8 mouse cellular contexts compared by ENCODE assay signal in the genomic region with DNA sequence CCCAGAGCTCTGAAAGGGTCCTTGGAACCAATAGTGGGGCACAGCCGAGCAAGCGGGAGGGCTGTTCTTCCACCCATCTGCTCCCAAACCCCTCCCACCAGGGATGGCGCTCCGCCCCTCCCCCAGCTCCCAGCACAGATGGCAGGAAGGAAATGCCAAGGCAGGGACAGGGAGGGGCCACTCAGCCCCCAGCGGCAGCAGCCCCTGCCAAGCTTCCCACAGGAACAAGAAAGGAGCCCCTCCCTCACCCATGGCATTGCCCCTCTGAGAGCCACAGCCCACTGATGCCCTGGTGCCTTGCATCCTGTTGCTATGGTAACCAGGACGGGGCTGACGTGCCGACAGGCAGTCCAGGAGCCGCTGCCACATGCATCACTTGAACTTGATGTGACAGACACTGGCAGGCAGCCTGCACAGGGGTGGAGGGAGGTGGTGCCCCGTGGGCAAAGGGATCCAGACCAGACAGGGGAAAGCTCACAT. TPM values are rescaled to one million over a fixed set of nuclear protein-coding genes. Genes with fewer than 3 reads are reported as not detected.
A peak's percentile ranks its signal among the peaks of the same experiment; 100 is the strongest.
DNase-seq lines count a peak whose midpoint lies in the region; ATAC-seq lines count a peak whose summit lies in the region.

No protein-coding gene starts in this region.

- WGBS in liver, embryonic 11.5 days, result 11% methylated on average over 10 of the region's 10 CpGs

- H3K27ac ChIP-seq in liver, embryonic 11.5 days (ENCODE audit: low read depth, low read length), result no peak overlapping the region

- H3K9ac ChIP-seq in liver, embryonic 11.5 days (ENCODE audit: low read depth, low read length), result no peak overlapping the region

- H3K4me3 ChIP-seq in liver, embryonic 11.5 days (ENCODE audit: low read depth, low read length), result no peak overlapping the region

- H3K36me3 ChIP-seq in liver, embryonic 11.5 days (ENCODE audit: control insufficient read depth, insufficient read depth, low read length), result no peaks in the 10 kb centered on the region

- H3K4me2 ChIP-seq in liver, embryonic 11.5 days, result no peak overlapping the region

- H3K4me1 ChIP-seq in liver, embryonic 11.5 days (replicated peaks; ENCODE audit: control insufficient read depth, insufficient read depth, low read length), result no peaks in the 10 kb centered on the region; the same call in 1 of the 2 replicates

- H3K27me3 ChIP-seq in liver, embryonic 11.5 days (replicated peaks; ENCODE audit: control insufficient read depth, insufficient read depth, low read length), result peaks cover 9% of the 10 kb centered on the region

- H3K9me3 ChIP-seq in liver, embryonic 11.5 days (ENCODE audit: control insufficient read depth, low read length), result no peaks in the 10 kb centered on the region

- DNase-seq in adrenal gland, postnatal 36 days, result peak; percentile 33 to 44
- no peak for DNase-seq in adrenal gland, adult 8-10 months
- peak; percentile 67 to 68 for DNase-seq in cerebellum, adult 18-20 months
- peak; percentile 33 for DNase-seq in forelimb bud, embryonic 11.5 days (ENCODE audit: low read depth, low spot score)
- peak; percentile 84 to 86 for DNase-seq in layer of hippocampus, adult 18-20 months (ENCODE audit: low spot score in 2 of 2)
- DNase-seq in lung, postnatal 10 days, result peak; percentile 84
- peak; percentile 83 for DNase-seq in right cerebral cortex, postnatal 25 days
- no peak for DNase-seq in liver, embryonic 11.5 days (ENCODE audit: low spot score)

- no peak for ATAC-seq in liver, embryonic 11.5 days (replicated peaks; ENCODE audit: low FRiP score)

RNA-seq across cellular contexts. Expression of a gene that starts 44.3 kb away (rescaled TPM):
- total RNA-seq in adrenal gland, postnatal 36 days (2021), result 1 to 10 TPM in 1 of 2 experiments, under 1 TPM in 1; 0.76 to 1.2 TPM
- total RNA-seq in adrenal gland, adult 8-10 months (2022), result 1 to 10 TPM in 2 of 4 experiments, under 1 TPM in 2; 0.90 to 1.6 (median 1.1) TPM
- total RNA-seq in layer of hippocampus, adult 18-20 months (2021), result 10 to 100 TPM; 40.7 to 40.9 TPM
- polyA plus RNA-seq in liver, embryonic 11.5 days (2014; fragmentation: Nextera tagmentation; extraction: Ambion mirVana), result 0.06 and 0.14 TPM in 2 replicates

Comparison
In these comparisons a context has a peak if more than half of its experiments do, and no peak if none do; other contexts are left out.
1. DNase-seq: peak in adrenal gland, postnatal 36 days (2 of 2), cerebellum, adult 18-20 months (2 of 2), forelimb bud, embryonic 11.5 days (single experiment), layer of hippocampus, adult 18-20 months (2 of 2), lung, postnatal 10 days (single experiment) and right cerebral cortex, postnatal 25 days (single experiment); none in adrenal gland, adult 8-10 months (single experiment) and liver, embryonic 11.5 days (single experiment).
2. RNA of a gene that starts 44.3 kb away (total RNA-seq): 40.7 to 40.9 TPM in layer of hippocampus, adult 18-20 months; 0.90 to 1.6 TPM in adrenal gland, adult 8-10 months and 0.76 to 1.2 TPM in adrenal gland, postnatal 36 days; every median in the first group is over 10 times any median in the second.